Mouse (Mus musculus) limb, embryonic 14.5 days (tissue): ENCODE data around the gene Rap1b. TPM values are rescaled to one million over a fixed set of nuclear protein-coding genes. Genes with fewer than 3 reads are reported as not detected.

Source experiments
- ATAC-seq: fragments of 200-750 bp; cut with Nextera tagmentation; 2 replicates; pipeline ENCODE4 v1.8.0; 2017; ENCODE audit warnings: low read depth, moderate number of reproducible peaks, moderate TSS enrichment; ENCODE audit not compliant: low FRiP score
- DNase-seq: peaks from one replicate; pipeline ENCODE4 v3.0.0-alpha.2; 2015; ENCODE audit warnings: low spot score
- H3K27ac ChIP-seq: fragments of 300-500 bp; sonication (generic); replicated peaks from 2 replicates; pipeline ENCODE4 v1.5.1; 2014; ENCODE audit warnings: low read depth, mild to moderate bottlenecking, low read length, moderate library complexity, mixed read lengths
- H3K27me3 ChIP-seq: fragments of 300-500 bp; sonication (generic); 2 replicates; pipeline ENCODE4 v1.6.1; 2014; ENCODE audit warnings: low read length, mixed read lengths; ENCODE audit not compliant: control insufficient read depth, insufficient read depth
- H3K36me3 ChIP-seq: fragments of 300-500 bp; sonication (generic); 2 replicates; pipeline ENCODE4 v1.6.1; 2014; ENCODE audit warnings: mild to moderate bottlenecking, low read length, moderate library complexity, mixed read lengths; ENCODE audit not compliant: control insufficient read depth, insufficient read depth
- H3K4me1 ChIP-seq: fragments of 300-500 bp; sonication (generic); 2 replicates; pipeline ENCODE4 v1.6.1; 2014; ENCODE audit warnings: antibody characterized with exemption, low read length, mixed read lengths; ENCODE audit not compliant: control insufficient read depth, insufficient read depth
- H3K4me2 ChIP-seq: fragments of 300-500 bp; sonication (generic); replicated peaks from 2 replicates; pipeline ENCODE4 v1.6.1; 2014; ENCODE audit warnings: low read depth, mild to moderate bottlenecking, low read length, moderate library complexity; ENCODE audit not compliant: severe bottlenecking
- H3K4me3 ChIP-seq: fragments of 300-500 bp; sonication (generic); replicated peaks from 2 replicates; pipeline ENCODE4 v1.5.1; 2014; ENCODE audit warnings: low read length
- H3K9ac ChIP-seq: fragments of 300-500 bp; sonication (generic); 2 replicates; pipeline ENCODE4 v1.6.1; 2014; ENCODE audit warnings: mild to moderate bottlenecking, low read depth, low read length, moderate library complexity; ENCODE audit not compliant: severe bottlenecking
- H3K9me3 ChIP-seq: fragments of 300-500 bp; sonication (generic); 2 replicates; pipeline ENCODE4 v1.6.1; 2016; ENCODE audit warnings: low read length; ENCODE audit not compliant: control insufficient read depth
- POLR2A ChIP-seq: fragments of 200-500 bp; IDR thresholded peaks from 2 replicates; pipeline ENCODE4 v1.8.0; 2012; ENCODE audit warnings: inconsistent platforms, mild to moderate bottlenecking, moderate library complexity, borderline replicate concordance; ENCODE audit not compliant: insufficient read depth, insufficient read length; ENCODE audit errors: extremely low read depth
- WGBS: fragments of 180-500 bp; shearing (Covaris S2); extraction: QIAGEN DNeasy Blood & Tissue Kit; methylation state at CpG from one replicate; pipeline ENCODE4 v1.1.7; 2014; 5-methylcytosine and 5-hydroxymethylcytosine counted together
- polyA plus RNA-seq, 2 experiments: library from polyadenylated mRNA; depleted of rRNA in 1 of 2; stranded (reverse) in 1 of 2; unstranded in 1 of 2; fragments of >200 nt; fragmentation: Nextera tagmentation in 1 of 2; extraction: Ambion mirVana in 1 of 2; gene quantifications; 2 replicates each; pipeline versions ENCODE4 v1.2.1 to v1.2.3; 2012 to 2014

Gene Rap1b
- polyA plus RNA-seq, 2 experiments: 94.9 to 190 TPM

GRCm38 (mm10) chr10:117830797-117831196 is 15.0 kb downstream of the Rap1b start:
- TF ChIP-seq POLR2A: no peak
- Histone ChIP-seq H3K4me2 (no peak overlapping the region), H3K4me1 (peaks cover 6% of the 10 kb centered on the region), H3K4me3 (no peak overlapping the region), H3K27me3 (no peaks in the 10 kb centered on the region), H3K9ac (no peak overlapping the region), H3K9me3 (no peaks in the 10 kb centered on the region), H3K27ac (no peak overlapping the region), H3K36me3 (no peaks in the 10 kb centered on the region)
- ATAC-seq (no peak), DNase-seq (no peak)
- 88% methylated on average over 3 of the region's 3 CpGs for WGBS

GRCm38 (mm10) chr10:117829472-117830155 is 16.2 kb downstream of the Rap1b start:
- no peak for DNase-seq
- no peak overlapping the region for H3K4me2 ChIP-seq
- no peak overlapping the region for H3K9ac ChIP-seq
- no peak overlapping the region for H3K4me3 ChIP-seq
- no peak for ATAC-seq
- H3K4me1 ChIP-seq: peaks cover 12% of the 10 kb centered on the region; the same call in 1 of the 2 replicates
- WGBS: 92% methylated on average over 7 of the region's 7 CpGs
- TF ChIP-seq POLR2A: no peak
- H3K36me3 ChIP-seq: no peaks in the 10 kb centered on the region
- no peaks in the 10 kb centered on the region for H3K27me3 ChIP-seq
- no peak overlapping the region for H3K27ac ChIP-seq
- H3K9me3 ChIP-seq: no peaks in the 10 kb centered on the region

GRCm38 (mm10) chr10:117829022-117829421 is 16.8 kb downstream of the Rap1b start:
- H3K4me2 ChIP-seq: no peak overlapping the region
- H3K27ac ChIP-seq: no peak overlapping the region
- no peak overlapping the region for H3K4me3 ChIP-seq
- TF ChIP-seq POLR2A: no peak
- no peaks in the 10 kb centered on the region for H3K27me3 ChIP-seq
- H3K36me3 ChIP-seq: peaks cover 2% of the 10 kb centered on the region; the same call in 1 of the 2 replicates
- peaks cover 12% of the 10 kb centered on the region; the same call in 1 of the 2 replicates for H3K4me1 ChIP-seq
- H3K9ac ChIP-seq: no peak overlapping the region
- ATAC-seq: no peak
- 76% methylated on average over 4 of the region's 4 CpGs for WGBS
- DNase-seq: no peak
- no peaks in the 10 kb centered on the region for H3K9me3 ChIP-seq

- 68% methylated on average over 4 of the region's 4 CpGs for WGBS
- Histone ChIP-seq H3K36me3 (peaks cover 7% of the 10 kb centered on the region; the same call in 1 of the 2 replicates), H3K4me1 (peaks cover 12% of the 10 kb centered on the region; the same call in 1 of the 2 replicates), H3K27me3 (no peaks in the 10 kb centered on the region), H3K4me2 (no peak overlapping the region), H3K27ac (no peak overlapping the region), H3K9ac (no peak overlapping the region), H3K9me3 (no peaks in the 10 kb centered on the region), H3K4me3 (no peak overlapping the region)
- no peak for ATAC-seq
- no peak for TF ChIP-seq POLR2A
- no peak for DNase-seq
These were observed 17.3 kb downstream of the Rap1b start for GRCm38 (mm10) chr10:117828536-117828935.

GRCm38 (mm10) chr10:117824647-117825046 is 21.2 kb downstream of the Rap1b start:
- peaks cover 12% of the 10 kb centered on the region; the same call in 1 of the 2 replicates for H3K4me1 ChIP-seq
- DNase-seq: no peak
- 71% methylated on average over 4 of the region's 4 CpGs for WGBS
- no peak overlapping the region for H3K27ac ChIP-seq
- peaks cover 42% of the 10 kb centered on the region for H3K36me3 ChIP-seq
- no peak for ATAC-seq
- H3K9ac ChIP-seq: no peak overlapping the region
- H3K4me3 ChIP-seq: no peak overlapping the region
- no peaks in the 10 kb centered on the region for H3K9me3 ChIP-seq
- no peaks in the 10 kb centered on the region for H3K27me3 ChIP-seq
- TF ChIP-seq POLR2A: no peak
- no peak overlapping the region for H3K4me2 ChIP-seq

DNA sequence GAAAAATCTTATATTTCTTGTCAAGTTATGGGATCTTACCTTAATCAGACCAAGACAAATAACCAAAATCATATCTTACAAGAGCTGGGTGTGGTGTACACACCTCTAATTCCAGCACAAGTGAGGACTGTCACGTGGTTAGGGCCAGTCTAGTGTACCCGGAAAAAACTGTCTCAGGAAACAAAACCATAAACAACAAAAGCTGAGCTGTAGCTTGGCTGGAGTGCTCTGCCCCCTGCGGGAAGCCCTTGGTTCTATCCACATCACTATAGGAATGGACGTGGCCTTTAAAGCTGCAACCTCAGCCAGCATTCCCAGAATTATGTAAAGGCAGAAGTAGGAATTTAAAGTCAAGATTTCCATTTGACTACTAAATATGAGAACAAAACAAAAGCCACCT is 21.7 kb downstream of the Rap1b start:
- H3K4me3 ChIP-seq: no peak overlapping the region
- peaks cover 47% of the 10 kb centered on the region for H3K36me3 ChIP-seq
- H3K4me2 ChIP-seq: no peak overlapping the region
- no peak for ATAC-seq
- DNase-seq: no peak
- no peaks in the 10 kb centered on the region for H3K27me3 ChIP-seq
- WGBS: 82% methylated on average over 4 of the region's 4 CpGs
- no peak for TF ChIP-seq POLR2A
- H3K27ac ChIP-seq: no peak overlapping the region
- no peaks in the 10 kb centered on the region for H3K9me3 ChIP-seq
- H3K4me1 ChIP-seq: peaks cover 12% of the 10 kb centered on the region; the same call in 1 of the 2 replicates
- H3K9ac ChIP-seq: no peak overlapping the region
